Mouse (Mus musculus): ENCODE data around the gene Ccnjl.

DNA sequence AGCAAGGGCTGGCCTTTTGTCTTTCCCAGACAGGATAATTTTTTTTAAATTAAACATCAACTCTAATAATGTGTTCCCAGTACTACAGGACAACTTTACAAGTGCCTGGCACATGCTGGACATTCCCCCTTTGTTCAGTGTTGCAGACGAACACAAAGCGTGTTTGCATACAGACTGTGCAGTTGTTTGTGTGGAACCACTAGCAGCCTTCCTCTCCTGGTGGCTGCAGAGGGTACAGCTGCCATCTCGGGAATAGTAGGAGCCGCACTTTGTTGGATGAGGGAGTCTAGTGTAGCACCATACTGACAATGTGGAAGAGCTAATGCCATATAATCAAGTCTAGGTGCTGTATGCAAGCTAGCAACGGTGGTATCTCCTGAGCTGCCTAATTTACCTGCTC is 3.0 kb downstream of the Ccnjl start:
- TF ChIP-seq GATA1 (IDR thresholded peaks at IDR 0.05; ENCODE audit: borderline replicate concordance, low read length) = no peak
- no peak for TF ChIP-seq FLI1 (IDR thresholded peaks at IDR 0.05; ENCODE audit: low read length)
